ENCODE assay signal across 28 mouse cellular contexts in genomic region chr3:107563880-107564279, GRCm38 (mm10). TPM values are rescaled to one million over a fixed set of nuclear protein-coding genes. Genes with fewer than 3 reads are reported as not detected.
DNase-seq lines count a peak whose midpoint lies in the region; ATAC-seq and TF ChIP-seq lines count a peak whose summit lies in the region.
"Had no signal": no experiment of that assay in that cellular context is flagged by ENCODE, and none has a peak within 500 bp of the region (broad histone marks: within the 10 kb centered on the region; RNA-seq: fewer than 3 reads in every experiment).

No protein-coding gene starts in this region.

- TF ChIP-seq EP300 in heart, postnatal 0 days (IDR thresholded peaks at IDR 0.05; ENCODE audit: low read depth) = no peak

- H3K9me3 ChIP-seq in heart, embryonic 11.5 days (replicated peaks; ENCODE audit: control insufficient read depth, low read length) = no peaks in the 10 kb centered on the region
- no peaks in the 10 kb centered on the region for H3K9me3 ChIP-seq in heart, postnatal 0 days (replicated peaks; ENCODE audit: control insufficient read depth, low read length)
- no peaks in the 10 kb centered on the region for H3K9me3 ChIP-seq in neural tube, embryonic 13.5 days
- no peaks in the 10 kb centered on the region for H3K9me3 ChIP-seq in neural tube, embryonic 15.5 days (replicated peaks)
- H3K9me3 ChIP-seq: embryonic facial prominence, embryonic 15.5 days; hindbrain, embryonic 15.5 days; intestine, embryonic 15.5 days; midbrain, embryonic 10.5 days had no signal

- WGBS in heart, embryonic 11.5 days (ENCODE audit: insufficient replicate concordance) = 8% methylated on average over 4 of the region's 4 CpGs
- WGBS in heart, postnatal 0 days = 12% methylated on average over 4 of the region's 4 CpGs
- 37% methylated on average over 4 of the region's 4 CpGs for WGBS in neural tube, embryonic 13.5 days
- WGBS in neural tube, embryonic 15.5 days = 40% methylated on average over 4 of the region's 4 CpGs

- intact Hi-C loops in heart, postnatal 36 days (cut with DNase I) = no loop called here

- H3K36me3 ChIP-seq in heart, embryonic 11.5 days (ENCODE audit: control insufficient read depth, insufficient read depth, low read length) = no peaks in the 10 kb centered on the region
- H3K36me3 ChIP-seq in heart, postnatal 0 days (replicated peaks; ENCODE audit: control insufficient read depth, insufficient read depth, low read length) = no peaks in the 10 kb centered on the region
- H3K36me3 ChIP-seq in neural tube, embryonic 13.5 days = no peaks in the 10 kb centered on the region
- H3K36me3 ChIP-seq in neural tube, embryonic 15.5 days = no peaks in the 10 kb centered on the region
- H3K36me3 ChIP-seq: embryonic facial prominence, embryonic 15.5 days; hindbrain, embryonic 15.5 days; intestine, embryonic 15.5 days; midbrain, embryonic 10.5 days had no signal

- no peak overlapping the region for H3K4me3 ChIP-seq in heart, embryonic 11.5 days (ENCODE audit: low read depth, low read length)
- H3K4me3 ChIP-seq in heart, postnatal 0 days (ENCODE audit: low read depth, low read length) = no peak overlapping the region
- H3K4me3 ChIP-seq in neural tube, embryonic 13.5 days = no peak overlapping the region
- H3K4me3 ChIP-seq in neural tube, embryonic 15.5 days (replicated peaks) = no peak overlapping the region
- H3K4me3 ChIP-seq: embryonic facial prominence, embryonic 15.5 days; hindbrain, embryonic 15.5 days; intestine, embryonic 15.5 days; midbrain, embryonic 10.5 days had no signal

- DNase-seq in heart, adult 11 months = no peak
- peak; percentile 34 for DNase-seq in heart, postnatal 0 days (ENCODE audit: low spot score)
- no peak for DNase-seq in heart, postnatal 36 days
- DNase-seq in gastrocnemius, postnatal 25 days = no peak
- DNase-seq: adrenal gland, postnatal 14 days; cerebellum, adult 2 months; cerebellum, postnatal 36 days; embryo, embryonic 11 days; kidney, adult 8-10 months; kidney, postnatal 10 days; left cerebral cortex, postnatal 4 days; lung, postnatal 10 days had no signal

- peak; percentile 62 for ATAC-seq in heart, embryonic 11.5 days (replicated peaks; ENCODE audit: insufficient number of reproducible peaks, low FRiP score, low TSS enrichment)
- ATAC-seq in heart, postnatal 0 days (ENCODE audit: insufficient read depth, low read depth) = peak; percentile 27; the same call in 1 of the 2 replicates
- ATAC-seq in neural tube, embryonic 13.5 days (ENCODE audit: low read depth) = 0 out of 2 replicates have a peak, but pooled peaks have one; percentile 49
- ATAC-seq in neural tube, embryonic 15.5 days (ENCODE audit: low FRiP score) = no peak
- ATAC-seq: CD4-positive, CD25-positive, alpha-beta regulatory T cell, adult 4 months; forebrain, embryonic 16.5 days had no signal

- no peak for TF ChIP-seq CTCF in heart, postnatal 0 days (IDR thresholded peaks at IDR 0.05; ENCODE audit: low read depth)

- H3K9ac ChIP-seq in heart, embryonic 11.5 days (ENCODE audit: low read depth, low read length) = no peak overlapping the region
- peak overlapping the region; percentile 31 for H3K9ac ChIP-seq in heart, postnatal 0 days (replicated peaks; ENCODE audit: low read depth, low read length)
- H3K9ac ChIP-seq in neural tube, embryonic 13.5 days = no peak overlapping the region
- no peak overlapping the region for H3K9ac ChIP-seq in neural tube, embryonic 15.5 days (replicated peaks)
- H3K9ac ChIP-seq: embryonic facial prominence, embryonic 15.5 days; hindbrain, embryonic 15.5 days; intestine, embryonic 15.5 days had no signal

- peaks cover 9% of the 10 kb centered on the region; the same call in 1 of the 2 replicates for H3K27me3 ChIP-seq in heart, embryonic 11.5 days (ENCODE audit: control insufficient read depth, insufficient read depth, low read length)
- no peaks in the 10 kb centered on the region for H3K27me3 ChIP-seq in heart, postnatal 0 days (ENCODE audit: control insufficient read depth, insufficient read depth, low read length)
- 0 out of 2 replicates have a peak, but pooled peaks cover 7% of the 10 kb centered on the region for H3K27me3 ChIP-seq in neural tube, embryonic 13.5 days
- peaks cover 14% of the 10 kb centered on the region; the same call in 1 of the 2 replicates for H3K27me3 ChIP-seq in neural tube, embryonic 15.5 days (replicated peaks)
- H3K27me3 ChIP-seq: embryonic facial prominence, embryonic 15.5 days; hindbrain, embryonic 15.5 days had no signal

- H3K27ac ChIP-seq in heart, embryonic 11.5 days (ENCODE audit: low read depth, low read length) = peak overlapping the region; percentile 90
- peak overlapping the region; percentile 67; the same call in 1 of the 2 replicates for H3K27ac ChIP-seq in heart, postnatal 0 days (ENCODE audit: low read depth)
- H3K27ac ChIP-seq in neural tube, embryonic 13.5 days (replicated peaks) = no peak overlapping the region
- H3K27ac ChIP-seq in neural tube, embryonic 15.5 days (replicated peaks) = no peak overlapping the region
- H3K27ac ChIP-seq: embryonic facial prominence, embryonic 15.5 days; hindbrain, embryonic 15.5 days; intestine, embryonic 15.5 days; midbrain, embryonic 10.5 days had no signal

- no peak overlapping the region for H3K4me2 ChIP-seq in heart, embryonic 11.5 days
- H3K4me2 ChIP-seq in heart, postnatal 0 days (ENCODE audit: low read depth, low read length) = no peak overlapping the region
- no peak overlapping the region for H3K4me2 ChIP-seq in neural tube, embryonic 13.5 days
- H3K4me2 ChIP-seq in neural tube, embryonic 15.5 days = no peak overlapping the region
- H3K4me2 ChIP-seq: embryonic facial prominence, embryonic 15.5 days; hindbrain, embryonic 15.5 days; intestine, embryonic 15.5 days had no signal

- peaks cover 35% of the 10 kb centered on the region for H3K4me1 ChIP-seq in heart, embryonic 11.5 days (ENCODE audit: control insufficient read depth, insufficient read depth, low read length)
- H3K4me1 ChIP-seq in heart, postnatal 0 days (ENCODE audit: control insufficient read depth, insufficient read depth) = peaks cover 16% of the 10 kb centered on the region
- H3K4me1 ChIP-seq in neural tube, embryonic 13.5 days (replicated peaks) = peaks cover 5% of the 10 kb centered on the region; the same call in 1 of the 2 replicates
- 0 out of 2 replicates have a peak, but pooled peaks cover 3% of the 10 kb centered on the region for H3K4me1 ChIP-seq in neural tube, embryonic 15.5 days
- H3K4me1 ChIP-seq: hindbrain, embryonic 15.5 days; intestine, embryonic 15.5 days had no signal

RNA-seq across cellular contexts. Expression of gene Ubl4b, which starts 9.0 kb away (rescaled TPM):
- not detected in 2 replicates for polyA plus RNA-seq in heart, embryonic 11.5 days (2014; fragmentation: Nextera tagmentation; extraction: Ambion mirVana)
- total RNA-seq in heart, postnatal 0 days (2014; rRNA removed; ENCODE audit: low replicate concordance) = not detected in 2 replicates
- polyA plus RNA-seq in heart, postnatal 0 days (2015; fragmentation: Nextera tagmentation; extraction: Ambion mirVana) = not detected in 2 replicates
- total RNA-seq in heart, postnatal 36 days (2021) = not detected
- not detected in 2 replicates for polyA plus RNA-seq in neural tube, embryonic 13.5 days (2015; fragmentation: Nextera tagmentation; extraction: Ambion mirVana)
- polyA plus RNA-seq in neural tube, embryonic 15.5 days (2015; fragmentation: Nextera tagmentation; extraction: Ambion mirVana) = not detected in 2 replicates
- not detected for total RNA-seq in gastrocnemius, postnatal 25 days (2021)
- total RNA-seq: adrenal gland, postnatal 14 days; gastrocnemius, postnatal 4 days; layer of hippocampus, adult 18-20 months; layer of hippocampus, postnatal 14 days; liver, adult 2 months had no signal
- polyA plus RNA-seq: CD4-positive, CD25-positive, alpha-beta regulatory T cell, adult 4 months; cerebellum, adult 2 months; embryonic facial prominence, embryonic 15.5 days; forebrain, embryonic 16.5 days; hindbrain, embryonic 15.5 days; intestine, embryonic 15.5 days; liver, adult 2 months; liver, embryonic 16.5 days; midbrain, embryonic 10.5 days; small intestine, adult 2 months; thymus, postnatal 0 days had no signal

RNA-seq across cellular contexts. Expression of gene Alx3, which starts 31.0 kb away (rescaled TPM):
- polyA plus RNA-seq in heart, embryonic 11.5 days (2014; fragmentation: Nextera tagmentation; extraction: Ambion mirVana) = 1.1 and 1.7 TPM in 2 replicates
- not detected in 2 replicates for total RNA-seq in heart, postnatal 0 days (2014; rRNA removed; ENCODE audit: low replicate concordance)
- polyA plus RNA-seq in heart, postnatal 0 days (2015; fragmentation: Nextera tagmentation; extraction: Ambion mirVana) = not detected in 2 replicates
- total RNA-seq in heart, postnatal 36 days (2021) = not detected
- 0.58 TPM in 1 of 2 replicates, not detected in the other for polyA plus RNA-seq in neural tube, embryonic 13.5 days (2015; fragmentation: Nextera tagmentation; extraction: Ambion mirVana)
- 0.09 TPM in 1 of 2 replicates, not detected in the other for polyA plus RNA-seq in neural tube, embryonic 15.5 days (2015; fragmentation: Nextera tagmentation; extraction: Ambion mirVana)
- not detected for total RNA-seq in gastrocnemius, postnatal 25 days (2021)
- total RNA-seq: adrenal gland, postnatal 14 days; gastrocnemius, postnatal 4 days; liver, adult 2 months had no signal
- polyA plus RNA-seq: CD4-positive, CD25-positive, alpha-beta regulatory T cell, adult 4 months; liver, adult 2 months; small intestine, adult 2 months had no signal

RNA-seq across cellular contexts. Expression of gene Slc6a17, which starts 46.1 kb away (rescaled TPM):
- 3.3 and 4.0 TPM in 2 replicates for polyA plus RNA-seq in heart, embryonic 11.5 days (2014; fragmentation: Nextera tagmentation; extraction: Ambion mirVana)
- total RNA-seq in heart, postnatal 0 days (2014; rRNA removed; ENCODE audit: low replicate concordance) = 9.7 and 22.3 TPM in 2 replicates
- 2.4 and 3.1 TPM in 2 replicates for polyA plus RNA-seq in heart, postnatal 0 days (2015; fragmentation: Nextera tagmentation; extraction: Ambion mirVana)
- total RNA-seq in heart, postnatal 36 days (2021) = 1 to 10 TPM; 1.5 to 2.0 TPM
- polyA plus RNA-seq in neural tube, embryonic 13.5 days (2015; fragmentation: Nextera tagmentation; extraction: Ambion mirVana) = 8.1 and 8.7 TPM in 2 replicates
- 13.9 and 16.9 TPM in 2 replicates for polyA plus RNA-seq in neural tube, embryonic 15.5 days (2015; fragmentation: Nextera tagmentation; extraction: Ambion mirVana)
- total RNA-seq in gastrocnemius, postnatal 25 days (2021) = under 1 TPM; 0.41 to 0.46 TPM
- total RNA-seq: liver, adult 2 months had no signal
- polyA plus RNA-seq: CD4-positive, CD25-positive, alpha-beta regulatory T cell, adult 4 months had no signal

Comparison
In these comparisons a context has a peak if more than half of its experiments do, and no peak if none do; other contexts are left out.
1. H3K27ac ChIP-seq: peak in heart, embryonic 11.5 days (single experiment) and heart, postnatal 0 days (single experiment); none in neural tube, embryonic 13.5 days (single experiment) and neural tube, embryonic 15.5 days (single experiment).